Mouse (Mus musculus) ES-Bruce4 (cell line): ENCODE measurements around the gene Ssr2.

Experiments
- EP300 ChIP-seq: IDR thresholded peaks from 2 replicates; pipeline ENCODE4 v1.6.1; 2011; ENCODE audit warnings: low read depth, low read length; ENCODE audit not compliant: insufficient read depth
- POLR2A ChIP-seq: IDR thresholded peaks from one replicate; pipeline ENCODE4 v1.8.1; 2011; ENCODE audit warnings: low read length; ENCODE audit not compliant: insufficient read depth

GRCm38 (mm10) chr3:88590246-88590645 is 14.6 kb downstream of the Ssr2 start:
- TF ChIP-seq EP300 (peak; percentile 70; the same call in 1 of the 2 replicates), POLR2A (no peak)
